Mouse (Mus musculus) mouse embryonic stem cell (cell line): ENCODE results near the gene Mipep.

Experiments
- in situ Hi-C, 2 experiments: fragments of 300-500 bp; cut with MboI; formaldehyde crosslinking; loops; 1 replicate in 1 of 2; 3 replicates in 1 of 2; pipeline ENCODE4 v1.14.3; 2019 to 2020; ENCODE audit warnings: low sequenced_read_pairs in 2 of 2, low pct_unique_long_range_greater_than_20kb in 1 of 2, mixed read lengths in 1 of 2; ENCODE audit not compliant: unreplicated experiment in 1 of 2

Mipep gene

DNA sequence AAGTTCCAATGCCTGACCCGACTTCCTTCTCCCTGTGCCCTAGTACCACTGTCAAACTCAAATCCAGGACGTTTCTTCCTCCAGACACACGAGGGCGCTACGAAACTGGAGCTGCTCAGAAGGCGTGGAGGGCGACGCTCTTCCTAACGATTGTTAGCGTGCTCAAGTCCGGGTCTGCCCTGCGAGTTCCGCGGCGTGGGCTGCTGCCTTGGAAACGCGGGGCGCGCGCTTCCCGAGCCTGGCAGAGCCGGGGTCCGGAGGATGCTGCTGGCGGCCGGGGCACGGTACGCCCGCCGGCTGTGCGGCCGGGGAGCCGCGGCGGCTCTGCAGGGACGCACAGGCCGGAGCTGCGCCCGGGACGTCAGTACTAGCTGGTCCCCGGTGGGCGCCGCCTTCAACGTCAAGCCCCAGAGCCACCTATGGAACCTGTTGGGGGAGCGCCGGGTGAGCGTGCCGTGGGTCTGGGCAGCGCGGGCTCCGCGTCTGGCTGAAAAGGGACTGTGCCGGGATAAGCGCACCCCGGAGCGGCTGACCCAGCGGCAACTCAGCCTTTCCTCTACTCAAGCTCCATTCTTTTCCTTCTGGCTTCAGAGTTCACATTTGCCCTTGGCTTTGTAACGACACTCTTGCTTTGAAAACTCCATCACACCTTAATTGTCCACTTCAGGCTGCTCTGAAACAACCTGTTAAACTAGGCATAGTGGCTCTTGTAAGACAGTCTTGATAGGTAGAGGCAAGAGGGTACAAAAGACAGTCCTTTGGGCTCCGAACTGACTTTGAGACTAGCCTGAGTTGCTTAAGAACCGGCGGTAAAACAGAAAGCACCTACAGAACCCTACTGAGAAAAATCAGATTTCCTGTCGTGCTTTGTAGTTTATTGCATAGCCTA lies at the start of gene Mipep:
TSS of gene Mipep (plus strand) at position 147 of the 889 bp plus-strand sequence.
- in situ Hi-C loops = no loop called here

DNA sequence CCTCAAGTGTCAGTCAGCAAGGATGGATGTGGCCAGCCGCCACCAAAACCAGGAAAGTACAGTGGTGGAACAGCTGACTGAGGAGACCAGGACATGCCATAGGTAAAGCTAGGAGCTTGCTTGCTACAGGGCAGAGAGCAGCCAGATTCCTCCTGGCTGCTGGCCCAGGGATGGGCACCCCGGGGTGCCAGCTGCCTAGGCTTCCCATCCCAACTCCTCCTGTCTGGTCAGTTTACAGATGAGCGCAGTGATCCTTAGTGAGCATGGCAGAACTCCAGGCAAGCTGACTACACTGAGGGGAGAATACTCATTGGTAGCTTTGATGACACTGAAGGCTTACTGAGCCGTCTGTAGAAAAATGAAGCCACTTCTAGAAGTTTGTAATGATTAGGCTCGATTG lies 49.2 kb upstream of the Mipep start:
- in situ Hi-C loops = no loop called here

DNA sequence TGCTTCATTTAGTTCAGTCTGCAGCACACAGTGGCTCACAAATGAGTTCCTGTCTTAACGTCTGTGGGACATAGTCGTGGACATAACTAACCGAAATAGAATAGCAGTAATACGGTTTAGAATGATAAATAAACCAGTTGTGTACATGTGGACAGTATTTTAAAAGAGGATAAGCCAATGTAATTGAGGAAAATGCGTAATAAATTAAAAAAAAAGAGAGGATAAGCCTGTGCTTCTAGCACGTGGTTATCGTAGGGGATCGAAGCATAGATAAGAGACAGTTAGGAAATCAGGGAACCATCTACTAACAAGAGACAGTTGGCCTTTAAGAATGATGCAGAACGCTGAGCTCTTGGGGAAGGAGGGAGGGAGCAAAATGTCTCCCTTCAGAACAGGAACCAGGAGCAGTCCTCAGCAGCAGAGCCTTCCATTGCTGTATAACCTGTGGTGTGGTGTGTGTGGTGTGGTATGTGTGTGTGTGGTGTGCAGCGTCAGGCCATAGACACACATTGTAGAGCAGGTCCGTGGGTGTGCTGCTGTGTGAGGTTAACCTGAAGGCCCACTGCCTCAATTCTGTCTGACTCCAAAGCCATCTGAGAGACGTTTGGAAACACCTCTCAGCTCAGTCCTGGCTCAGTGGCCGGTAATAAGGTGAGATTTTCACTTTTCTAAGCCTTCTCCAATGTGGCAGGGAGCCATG lies 48.4 kb upstream of the Mipep start:
- in situ Hi-C loops = no loop called here

DNA sequence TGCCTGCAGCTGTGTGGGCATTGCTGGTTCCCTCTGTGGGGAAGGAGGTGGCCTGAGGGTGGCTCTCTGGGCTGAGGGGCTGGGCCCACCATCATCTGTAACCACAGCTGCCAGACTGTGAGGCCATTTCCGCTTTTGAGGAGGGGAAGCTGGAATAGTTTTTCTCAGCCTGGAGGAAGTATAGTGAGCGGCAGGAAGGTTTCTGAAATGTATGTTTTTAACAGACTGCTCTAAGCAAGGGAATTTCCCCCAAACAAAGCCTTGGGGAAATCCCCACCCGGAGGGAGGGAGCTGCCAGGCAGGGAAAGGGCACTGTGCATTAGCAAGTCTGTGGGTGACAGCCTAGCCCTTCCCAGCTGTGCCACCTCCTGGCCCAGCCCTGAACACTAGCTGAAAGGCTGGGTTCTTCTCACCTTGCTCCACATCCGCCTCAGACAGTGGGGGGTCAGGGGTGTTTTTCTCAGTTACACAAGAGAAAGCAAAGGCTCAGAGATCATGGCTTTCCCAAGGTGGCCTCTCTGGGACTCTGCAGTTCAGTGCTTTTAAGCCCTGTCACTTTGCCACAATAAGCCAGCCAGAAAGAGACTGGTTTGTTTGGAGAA lies 47.7 kb upstream of the Mipep start:
- in situ Hi-C loops = no loop called here

GRCm38 (mm10) chr14:60737202-60737611 lies 47.2 kb upstream of the Mipep start:
- in situ Hi-C loops = no loop called here

DNA sequence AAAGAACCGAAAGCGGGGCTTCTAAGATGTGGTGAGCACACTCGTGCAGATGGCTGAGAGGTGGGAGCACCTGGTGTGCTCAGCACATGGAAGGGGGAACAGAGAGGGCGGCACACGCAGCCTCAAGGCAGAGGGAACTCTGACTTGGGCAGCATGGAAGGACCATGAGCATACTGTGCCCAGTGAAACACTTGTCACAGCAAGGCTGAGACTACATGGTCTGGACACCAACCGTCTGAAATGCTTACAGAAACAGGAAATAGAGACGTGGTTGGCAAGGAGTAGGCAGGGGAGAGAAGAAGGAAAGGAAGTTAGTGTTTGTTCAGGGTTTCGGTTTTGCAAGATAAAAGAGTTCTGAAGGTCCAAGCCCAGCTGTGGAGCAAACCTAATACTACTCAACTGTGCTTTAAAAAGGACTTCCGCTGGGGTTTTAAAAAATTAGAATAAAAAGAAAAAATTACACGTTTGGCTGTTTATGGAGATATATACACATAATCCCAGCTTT lies 45.9 kb upstream of the Mipep start:
- in situ Hi-C loops = no loop called here

- in situ Hi-C loops = no loop called here
Observed at GRCm38 (mm10) chr14:60739155-60739554, 45.2 kb upstream of the Mipep start.

DNA sequence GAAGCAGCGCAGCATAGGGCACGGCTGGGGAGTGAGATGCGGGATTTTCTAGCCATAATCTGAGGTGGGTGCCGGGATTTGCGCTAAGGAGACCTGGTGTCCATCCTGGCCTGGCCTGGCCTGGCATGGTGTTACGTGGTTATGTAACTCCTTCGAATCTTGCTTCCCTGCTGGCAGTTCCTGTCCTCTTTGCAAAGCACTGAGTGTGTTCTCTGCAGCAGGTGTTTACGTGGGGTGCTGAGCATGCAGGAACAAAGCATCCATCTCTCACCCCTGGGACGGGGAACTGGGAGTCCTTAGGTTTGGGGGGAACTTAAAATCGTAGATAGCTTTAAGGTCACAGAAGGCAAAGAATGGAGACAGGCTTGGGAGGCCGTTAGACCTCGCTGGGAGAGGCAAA lies 44.8 kb upstream of the Mipep start:
- in situ Hi-C loops = no loop called here

- in situ Hi-C loops = no loop called here
Observed at GRCm38 (mm10) chr14:60740507-60740906, 43.9 kb upstream of the Mipep start.

- in situ Hi-C loops = no loop called here
Observed at GRCm38 (mm10) chr14:60741033-60741432, 43.3 kb upstream of the Mipep start.

DNA sequence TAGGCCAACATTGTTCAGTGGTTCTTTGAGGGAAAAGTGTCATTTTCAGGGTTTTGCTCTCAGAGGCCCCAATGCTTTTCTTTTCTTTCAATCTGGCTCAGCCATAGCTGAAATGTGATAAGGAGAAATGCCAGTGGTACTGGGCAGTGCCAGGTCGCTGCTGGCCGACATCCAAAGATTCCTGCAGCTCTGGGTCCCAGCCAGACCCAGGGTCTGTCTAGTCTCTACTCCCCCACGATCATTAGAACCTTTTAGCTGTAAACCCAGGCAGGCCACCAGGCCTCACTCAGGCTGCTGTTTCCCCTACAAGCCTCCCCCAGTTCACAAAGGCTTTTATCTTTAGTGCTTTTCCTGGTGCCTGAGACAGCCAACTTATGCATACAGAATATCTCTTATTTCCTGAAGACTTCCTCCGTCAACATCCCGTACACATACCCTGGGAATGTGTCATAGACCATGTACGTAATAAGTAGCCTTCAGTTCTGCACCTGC lies 42.8 kb upstream of the Mipep start:
- in situ Hi-C loops = no loop called here

GRCm38 (mm10) chr14:60743681-60744080 lies 40.7 kb upstream of the Mipep start:
- in situ Hi-C loops = no loop called here

DNA sequence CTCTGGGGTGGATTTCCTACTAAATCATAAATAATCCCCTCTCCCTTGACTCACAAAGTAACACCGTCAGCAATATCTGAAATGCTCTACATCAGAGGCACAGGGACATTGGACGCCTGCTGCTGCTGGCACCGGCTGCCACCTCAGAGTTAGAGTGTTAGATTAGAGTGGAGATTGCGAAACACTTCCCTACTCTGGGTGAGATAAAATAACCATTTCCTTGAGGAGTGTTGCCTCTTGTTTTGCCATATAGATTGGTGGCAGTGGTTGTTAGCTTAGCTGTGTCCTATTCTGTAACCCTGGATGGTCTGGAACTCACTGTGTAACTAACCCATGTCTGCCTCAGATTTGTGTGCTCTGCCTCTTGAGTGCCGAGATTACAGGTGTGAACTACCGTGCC lies 39.2 kb upstream of the Mipep start:
- in situ Hi-C loops = no loop called here

- in situ Hi-C loops = no loop called here
Observed at GRCm38 (mm10) chr14:60746141-60746540, 38.2 kb upstream of the Mipep start.

DNA sequence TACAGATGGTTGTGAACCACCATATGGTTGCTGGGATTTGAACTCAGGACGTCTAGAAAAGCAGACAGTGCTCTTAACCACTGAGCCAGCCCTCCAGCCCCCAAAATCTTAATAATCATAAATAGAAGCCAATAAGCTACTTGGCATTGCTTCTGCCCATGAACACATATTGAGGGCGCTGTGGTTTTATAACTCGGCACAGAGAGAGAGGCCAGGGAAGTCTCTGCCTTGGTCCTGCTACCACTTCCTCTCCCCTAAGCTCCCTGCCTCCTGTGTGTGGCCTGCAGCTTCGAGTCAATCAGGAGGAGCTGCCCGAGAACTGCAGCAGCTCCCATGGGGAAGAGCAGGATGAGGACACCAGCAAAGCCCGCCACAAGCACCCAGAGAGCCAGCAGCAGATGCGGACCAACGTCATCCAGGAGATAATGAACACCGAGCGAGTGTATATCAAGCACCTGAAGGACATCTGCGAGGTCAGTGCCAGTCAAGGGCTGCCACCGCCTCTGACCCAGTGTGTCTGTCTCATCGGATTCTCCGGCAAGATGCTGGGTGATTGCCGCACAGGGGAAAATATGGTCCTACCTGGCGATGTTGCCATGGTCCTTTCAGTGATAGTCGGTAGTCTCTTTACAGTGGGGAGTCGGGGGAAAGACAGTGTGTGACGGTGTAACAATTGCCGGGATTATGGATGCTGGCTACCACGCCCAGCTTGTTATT lies 37.1 kb upstream of the Mipep start:
- in situ Hi-C loops = no loop called here

DNA sequence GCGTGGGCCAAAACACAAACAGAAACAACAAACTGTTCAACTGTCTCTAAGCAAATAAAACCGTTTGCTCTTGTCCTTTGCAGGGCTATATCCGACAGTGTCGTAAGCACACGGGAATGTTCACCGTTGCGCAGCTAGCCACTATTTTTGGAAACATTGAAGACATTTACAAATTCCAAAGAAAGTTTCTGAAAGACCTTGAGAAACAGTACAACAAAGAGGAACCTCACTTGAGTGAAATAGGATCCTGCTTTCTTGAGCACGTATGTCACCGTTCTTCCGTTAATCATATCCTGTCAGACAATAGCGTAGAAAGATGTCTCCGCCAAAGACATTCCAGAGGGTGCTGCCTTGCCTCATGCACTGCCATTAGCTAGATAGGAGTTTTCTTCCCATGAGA lies 34.5 kb upstream of the Mipep start:
- in situ Hi-C loops = no loop called here

DNA sequence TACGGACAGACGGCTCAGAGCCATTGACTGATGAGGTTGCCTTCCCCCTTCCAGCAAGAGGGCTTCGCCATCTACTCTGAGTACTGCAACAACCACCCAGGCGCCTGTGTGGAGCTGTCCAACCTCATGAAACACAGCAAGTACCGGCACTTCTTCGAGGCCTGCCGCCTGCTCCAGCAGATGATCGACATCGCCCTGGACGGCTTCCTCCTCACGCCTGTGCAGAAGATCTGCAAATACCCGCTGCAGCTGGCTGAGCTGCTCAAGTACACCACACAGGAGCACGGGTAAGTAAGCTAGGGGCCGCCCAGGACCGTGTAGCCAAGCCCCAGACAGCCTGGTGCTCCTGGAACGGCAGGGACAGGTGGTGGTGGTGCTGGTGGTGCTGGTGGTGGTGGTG lies 32.8 kb upstream of the Mipep start:
- in situ Hi-C loops = no loop called here

GRCm38 (mm10) chr14:60752892-60753800 lies 31.2 kb upstream of the Mipep start:
- in situ Hi-C loops = no loop called here
